Mouse (Mus musculus): ENCODE measurements around the gene Tmem63b.

DNA sequence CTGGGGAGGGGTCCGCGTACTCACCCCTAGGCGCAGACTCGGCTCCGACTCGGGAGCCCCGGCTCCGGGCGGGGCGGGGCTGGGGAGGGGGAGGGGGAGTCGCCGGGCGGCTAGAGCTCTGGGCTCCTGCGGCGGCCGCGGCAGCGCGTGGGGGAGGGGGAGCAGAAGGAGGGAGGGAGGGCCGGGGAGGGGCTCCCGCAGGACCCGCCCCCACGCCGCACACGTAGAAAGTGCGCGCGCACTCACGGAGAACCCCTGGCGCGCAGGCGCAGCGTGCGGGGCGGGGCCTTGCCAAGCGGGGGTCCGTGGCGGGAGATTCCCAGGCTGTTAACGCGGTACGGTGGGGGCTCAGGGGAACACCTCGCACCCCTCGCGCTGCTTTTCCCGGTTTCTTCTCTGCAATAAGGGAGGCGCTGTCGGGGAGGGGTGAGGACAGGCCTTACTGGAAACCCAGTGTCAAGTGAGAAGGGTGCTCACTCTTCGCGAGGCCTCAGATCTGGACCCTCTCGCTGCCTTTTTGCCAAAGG is 549 bp downstream of the Tmem63b start, which contains the start of gene Mrpl14:
- TF ChIP-seq CTCF (IDR thresholded peaks at IDR 0.05; ENCODE audit: control insufficient read depth, insufficient read depth, low read length) (no peak), POLR2A (IDR thresholded peaks at IDR 0.05; ENCODE audit: borderline replicate concordance, control insufficient read depth, low read depth, low read length) (peak; percentile 71; the same call in 1 of the 2 replicates)
